Mouse (Mus musculus): ENCODE results near the gene Crybg3.

GRCm38 (mm10) chr16:59526939-59527338, 73.8 kb downstream of the Crybg3 start:
- no peak for TF ChIP-seq CTCF (conservative IDR thresholded peaks at IDR 0.05; ENCODE audit: insufficient read depth, insufficient read length, low read depth, low read length)
- no peak for TF ChIP-seq POLR2A (IDR thresholded peaks at IDR 0.05; ENCODE audit: low read depth, low read length)

Measured in kidney, adult 2 months (tissue).